Mouse (Mus musculus): ENCODE data around the gene Gprc5d. TPM values are rescaled to one million over a fixed set of nuclear protein-coding genes. Genes with fewer than 3 reads are reported as not detected.

Gprc5d gene
- polyA plus RNA-seq, 1 experiment from 2014 or later: 0.25 TPM

- no peak overlapping the region for H3K27ac ChIP-seq (ENCODE audit: low read depth, low read length)
- DNase-seq (ENCODE audit: low spot score) (no peak), ATAC-seq (replicated peaks; ENCODE audit: low FRiP score) (0 out of 2 replicates have a peak, but pooled peaks have one; percentile 16)
- 65% methylated on average over 4 of the region's 4 CpGs for WGBS
- no peak overlapping the region for H3K4me2 ChIP-seq
- no peak overlapping the region for H3K9ac ChIP-seq (ENCODE audit: low read depth, low read length)
- H3K4me1 ChIP-seq (replicated peaks; ENCODE audit: control insufficient read depth, insufficient read depth, low read length): peaks cover 21% of the 10 kb centered on the region
- H3K9me3 ChIP-seq (ENCODE audit: control insufficient read depth, low read length): no peaks in the 10 kb centered on the region
- no peak overlapping the region for H3K4me3 ChIP-seq (ENCODE audit: low read depth, low read length)
- no peaks in the 10 kb centered on the region for H3K27me3 ChIP-seq (replicated peaks; ENCODE audit: control insufficient read depth, insufficient read depth, low read length)
- H3K36me3 ChIP-seq (ENCODE audit: control insufficient read depth, insufficient read depth, low read length): peaks cover 16% of the 10 kb centered on the region; the same call in 1 of the 2 replicates
These were observed 39.4 kb upstream of the Gprc5d start for GRCm38 (mm10) chr6:135157496-135157895.

- peak; percentile 52 for ATAC-seq (replicated peaks; ENCODE audit: low FRiP score)
These were observed 38.5 kb upstream of the Gprc5d start for GRCm38 (mm10) chr6:135156597-135156996.

DNA sequence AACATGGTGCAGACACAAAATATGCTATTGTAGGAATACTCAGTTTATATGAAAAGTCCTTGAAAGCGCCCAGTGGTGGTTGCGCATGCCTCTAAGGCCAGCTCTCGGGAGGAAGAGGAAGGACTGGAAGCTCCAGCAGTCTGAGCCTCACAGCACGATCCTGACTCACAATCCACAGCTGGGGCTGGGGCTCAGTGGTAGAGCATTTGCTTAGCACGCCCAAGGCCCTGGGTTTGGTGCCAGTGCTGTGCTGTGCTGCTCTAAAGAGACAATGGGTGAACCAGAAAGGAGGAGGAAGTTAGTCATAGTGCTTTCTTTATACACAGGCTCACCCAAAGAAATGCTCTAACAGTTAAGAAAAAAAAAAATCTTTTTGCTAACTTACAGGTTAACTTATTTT lies 35.6 kb upstream of the Gprc5d start:
- ATAC-seq (replicated peaks; ENCODE audit: low FRiP score) (no peak), DNase-seq (ENCODE audit: low spot score) (no peak)
- 78% methylated on average over 5 of the region's 5 CpGs for WGBS
- no peak overlapping the region for H3K9ac ChIP-seq (ENCODE audit: low read depth, low read length)
- H3K27me3 ChIP-seq (replicated peaks; ENCODE audit: control insufficient read depth, insufficient read depth, low read length): no peaks in the 10 kb centered on the region
- no peaks in the 10 kb centered on the region for H3K9me3 ChIP-seq (ENCODE audit: control insufficient read depth, low read length)
- peaks cover 21% of the 10 kb centered on the region; the same call in 1 of the 2 replicates for H3K36me3 ChIP-seq (ENCODE audit: control insufficient read depth, insufficient read depth, low read length)
- H3K4me1 ChIP-seq (replicated peaks; ENCODE audit: control insufficient read depth, insufficient read depth, low read length): peaks cover 10% of the 10 kb centered on the region
- H3K4me3 ChIP-seq (ENCODE audit: low read depth, low read length): no peak overlapping the region
- no peak overlapping the region for H3K4me2 ChIP-seq
- no peak overlapping the region for H3K27ac ChIP-seq (ENCODE audit: low read depth, low read length)

More at GRCm38 (mm10) chr6:135156597-135156996, 38.5 kb upstream of the Gprc5d start:
- Histone ChIP-seq H3K4me1 (replicated peaks; ENCODE audit: control insufficient read depth, insufficient read depth, low read length) (peaks cover 16% of the 10 kb centered on the region), H3K9ac (ENCODE audit: low read depth, low read length) (no peak overlapping the region), H3K36me3 (ENCODE audit: control insufficient read depth, insufficient read depth, low read length) (peaks cover 16% of the 10 kb centered on the region; the same call in 1 of the 2 replicates), H3K27ac (ENCODE audit: low read depth, low read length) (no peak overlapping the region), H3K27me3 (replicated peaks; ENCODE audit: control insufficient read depth, insufficient read depth, low read length) (no peaks in the 10 kb centered on the region), H3K4me2 (no peak overlapping the region), H3K9me3 (ENCODE audit: control insufficient read depth, low read length) (no peaks in the 10 kb centered on the region), H3K4me3 (ENCODE audit: low read depth, low read length) (no peak overlapping the region)
- DNase-seq (ENCODE audit: low spot score): no peak
- WGBS: 55% methylated on average over 8 of the region's 8 CpGs

DNA sequence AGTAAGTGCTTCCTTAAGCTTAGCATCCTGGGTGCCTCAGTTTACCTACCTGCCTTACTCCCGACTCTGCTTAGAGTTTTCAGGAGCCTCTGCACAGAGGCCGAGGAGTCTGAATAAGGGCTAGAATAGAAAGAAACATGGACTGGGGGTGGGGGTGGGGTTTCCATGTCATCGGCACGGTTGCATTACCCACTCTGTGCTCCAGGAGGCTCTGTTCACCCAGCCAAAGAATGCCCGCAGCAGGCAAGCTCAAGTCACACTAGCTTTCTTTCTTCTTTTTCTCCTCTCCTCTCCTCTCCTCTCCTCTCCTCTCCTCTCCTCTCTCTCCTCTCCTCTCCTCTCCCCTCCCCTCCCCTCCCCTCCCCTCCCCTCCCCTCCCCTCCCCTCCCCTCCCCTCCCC lies 32.2 kb upstream of the Gprc5d start:
- H3K36me3 ChIP-seq (ENCODE audit: control insufficient read depth, insufficient read depth, low read length): peaks cover 23% of the 10 kb centered on the region; the same call in 1 of the 2 replicates
- no peak overlapping the region for H3K9ac ChIP-seq (ENCODE audit: low read depth, low read length)
- H3K27me3 ChIP-seq (replicated peaks; ENCODE audit: control insufficient read depth, insufficient read depth, low read length): no peaks in the 10 kb centered on the region
- H3K27ac ChIP-seq (ENCODE audit: low read depth, low read length): no peak overlapping the region
- ATAC-seq (replicated peaks; ENCODE audit: low FRiP score): peak; percentile 33
- no peak for DNase-seq (ENCODE audit: low spot score)
- no peaks in the 10 kb centered on the region for H3K9me3 ChIP-seq (ENCODE audit: control insufficient read depth, low read length)
- no peak overlapping the region for H3K4me2 ChIP-seq
- WGBS: 28% methylated on average over 5 of the region's 5 CpGs
- no peaks in the 10 kb centered on the region for H3K4me1 ChIP-seq (replicated peaks; ENCODE audit: control insufficient read depth, insufficient read depth, low read length)
- H3K4me3 ChIP-seq (ENCODE audit: low read depth, low read length): no peak overlapping the region

DNA sequence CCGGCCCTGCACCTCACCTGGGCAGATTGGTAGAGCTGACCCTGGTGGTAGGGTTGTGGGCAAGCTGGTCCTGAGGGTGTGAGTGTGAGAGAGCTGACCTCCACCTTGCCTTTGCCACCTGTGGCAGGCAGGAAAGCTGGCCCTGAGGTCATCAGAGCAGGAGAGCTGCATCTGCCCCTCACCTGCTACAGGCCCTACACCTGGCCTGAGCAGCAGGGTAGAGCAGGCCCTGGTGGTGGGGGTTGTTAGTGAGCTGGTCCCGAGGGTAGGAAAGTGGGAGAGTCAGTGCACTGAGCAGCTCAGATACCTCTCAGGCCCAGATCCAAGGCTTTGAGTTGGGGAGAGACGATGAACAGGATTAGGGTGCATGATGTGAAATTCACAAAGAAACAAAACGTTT lies 31.6 kb upstream of the Gprc5d start:
- DNase-seq (ENCODE audit: low spot score): no peak
- no peak overlapping the region for H3K4me3 ChIP-seq (ENCODE audit: low read depth, low read length)
- WGBS: 83% methylated on average over 4 of the region's 4 CpGs
- H3K9ac ChIP-seq (ENCODE audit: low read depth, low read length): no peak overlapping the region
- H3K27me3 ChIP-seq (replicated peaks; ENCODE audit: control insufficient read depth, insufficient read depth, low read length): no peaks in the 10 kb centered on the region
- H3K36me3 ChIP-seq (ENCODE audit: control insufficient read depth, insufficient read depth, low read length): peaks cover 21% of the 10 kb centered on the region; the same call in 1 of the 2 replicates
- no peaks in the 10 kb centered on the region for H3K4me1 ChIP-seq (replicated peaks; ENCODE audit: control insufficient read depth, insufficient read depth, low read length)
- no peak overlapping the region for H3K27ac ChIP-seq (ENCODE audit: low read depth, low read length)
- H3K9me3 ChIP-seq (ENCODE audit: control insufficient read depth, low read length): no peaks in the 10 kb centered on the region
- H3K4me2 ChIP-seq: no peak overlapping the region
- ATAC-seq (replicated peaks; ENCODE audit: low FRiP score): 0 out of 2 replicates have a peak, but pooled peaks have one; percentile 26

GRCm38 (mm10) chr6:135149175-135149574 lies 31.1 kb upstream of the Gprc5d start:
- Histone ChIP-seq H3K4me1 (replicated peaks; ENCODE audit: control insufficient read depth, insufficient read depth, low read length) (no peaks in the 10 kb centered on the region), H3K9ac (ENCODE audit: low read depth, low read length) (no peak overlapping the region), H3K4me2 (no peak overlapping the region), H3K27me3 (replicated peaks; ENCODE audit: control insufficient read depth, insufficient read depth, low read length) (no peaks in the 10 kb centered on the region), H3K4me3 (ENCODE audit: low read depth, low read length) (no peak overlapping the region), H3K9me3 (ENCODE audit: control insufficient read depth, low read length) (no peaks in the 10 kb centered on the region), H3K36me3 (ENCODE audit: control insufficient read depth, insufficient read depth, low read length) (peaks cover 17% of the 10 kb centered on the region; the same call in 1 of the 2 replicates), H3K27ac (ENCODE audit: low read depth, low read length) (no peak overlapping the region)
- 70% methylated on average over 4 of the region's 4 CpGs for WGBS
- DNase-seq (ENCODE audit: low spot score): no peak
- 0 out of 2 replicates have a peak, but pooled peaks have one; percentile 16 for ATAC-seq (replicated peaks; ENCODE audit: low FRiP score)

DNA sequence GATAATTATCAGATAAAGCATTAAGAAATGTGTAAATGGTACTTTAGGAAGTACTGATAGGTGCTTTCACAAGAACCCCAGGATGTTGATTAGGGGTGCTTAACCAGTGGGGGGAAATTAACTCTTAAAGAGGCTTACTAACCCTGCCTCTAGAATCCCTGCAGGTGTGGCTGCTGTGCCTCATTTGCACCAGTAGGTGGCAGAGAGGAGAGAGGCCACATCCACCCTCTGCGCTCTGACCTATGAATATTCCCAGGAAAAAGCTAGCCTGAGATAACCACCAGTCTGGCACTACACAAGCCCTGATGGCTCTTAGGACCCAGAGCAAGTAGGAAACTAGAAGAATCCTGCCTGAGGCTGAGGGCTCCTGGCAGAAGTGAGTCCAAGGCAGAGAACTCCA lies 30.4 kb upstream of the Gprc5d start:
- ATAC-seq (replicated peaks; ENCODE audit: low FRiP score) (no peak), DNase-seq (ENCODE audit: low spot score) (no peak)
- Histone ChIP-seq H3K9me3 (ENCODE audit: control insufficient read depth, low read length) (no peaks in the 10 kb centered on the region), H3K9ac (ENCODE audit: low read depth, low read length) (no peak overlapping the region), H3K27ac (ENCODE audit: low read depth, low read length) (no peak overlapping the region), H3K4me2 (no peak overlapping the region), H3K36me3 (ENCODE audit: control insufficient read depth, insufficient read depth, low read length) (peaks cover 13% of the 10 kb centered on the region; the same call in 1 of the 2 replicates), H3K4me1 (replicated peaks; ENCODE audit: control insufficient read depth, insufficient read depth, low read length) (no peaks in the 10 kb centered on the region), H3K27me3 (replicated peaks; ENCODE audit: control insufficient read depth, insufficient read depth, low read length) (no peaks in the 10 kb centered on the region), H3K4me3 (ENCODE audit: low read depth, low read length) (no peak overlapping the region)
- 35% methylated on average over 1 of the region's 1 CpGs for WGBS

- Histone ChIP-seq H3K27ac (ENCODE audit: low read depth, low read length) (no peak overlapping the region), H3K9me3 (ENCODE audit: control insufficient read depth, low read length) (no peaks in the 10 kb centered on the region), H3K4me2 (no peak overlapping the region), H3K27me3 (replicated peaks; ENCODE audit: control insufficient read depth, insufficient read depth, low read length) (no peaks in the 10 kb centered on the region), H3K36me3 (ENCODE audit: control insufficient read depth, insufficient read depth, low read length) (peaks cover 8% of the 10 kb centered on the region; the same call in 1 of the 2 replicates), H3K4me1 (replicated peaks; ENCODE audit: control insufficient read depth, insufficient read depth, low read length) (0 out of 2 replicates have a peak, but pooled peaks cover 2% of the 10 kb centered on the region), H3K4me3 (ENCODE audit: low read depth, low read length) (no peak overlapping the region), H3K9ac (ENCODE audit: low read depth, low read length) (no peak overlapping the region)
- DNase-seq (ENCODE audit: low spot score): no peak
- 85% methylated on average over 5 of the region's 5 CpGs for WGBS
- ATAC-seq (replicated peaks; ENCODE audit: low FRiP score): no peak
These were observed 27.9 kb upstream of the Gprc5d start for GRCm38 (mm10) chr6:135145976-135146375.

DNA sequence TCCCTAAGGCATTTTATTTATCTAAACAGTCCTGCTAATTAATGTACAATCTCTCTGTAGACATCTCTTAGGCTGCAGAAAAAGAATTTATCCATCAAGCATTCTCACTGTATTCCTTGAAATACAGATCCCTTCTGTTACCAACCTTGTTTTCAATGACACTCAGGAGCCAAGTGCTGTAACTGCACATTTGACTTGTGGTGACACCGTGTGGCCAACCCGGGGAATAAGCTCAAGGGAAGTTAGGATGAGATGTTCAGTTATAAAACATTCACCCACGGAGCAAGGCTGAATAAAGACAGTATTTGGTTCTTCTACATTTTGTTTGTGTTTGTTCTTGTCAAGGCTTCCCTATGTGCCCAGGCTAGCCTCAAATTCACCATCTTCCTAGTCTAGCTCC lies 26.4 kb upstream of the Gprc5d start:
- H3K9me3 ChIP-seq (ENCODE audit: control insufficient read depth, low read length): no peaks in the 10 kb centered on the region
- H3K4me3 ChIP-seq (ENCODE audit: low read depth, low read length): no peak overlapping the region
- peaks cover 10% of the 10 kb centered on the region; the same call in 1 of the 2 replicates for H3K36me3 ChIP-seq (ENCODE audit: control insufficient read depth, insufficient read depth, low read length)
- no peak overlapping the region for H3K9ac ChIP-seq (ENCODE audit: low read depth, low read length)
- DNase-seq (ENCODE audit: low spot score) (no peak), ATAC-seq (replicated peaks; ENCODE audit: low FRiP score) (no peak)
- H3K27me3 ChIP-seq (replicated peaks; ENCODE audit: control insufficient read depth, insufficient read depth, low read length): no peaks in the 10 kb centered on the region
- H3K27ac ChIP-seq (ENCODE audit: low read depth, low read length): no peak overlapping the region
- 0 out of 2 replicates have a peak, but pooled peaks cover 2% of the 10 kb centered on the region for H3K4me1 ChIP-seq (replicated peaks; ENCODE audit: control insufficient read depth, insufficient read depth, low read length)
- WGBS: 12% methylated on average over 3 of the region's 3 CpGs
- H3K4me2 ChIP-seq: no peak overlapping the region
